Mouse (Mus musculus) lung, adult 2 months (tissue): Measurements from ENCODE around the gene Mark1.

Experiments
- CTCF ChIP-seq: fragments of 200-500 bp; IDR thresholded peaks from 2 replicates; pipeline ENCODE4 v1.5.1; 2011; ENCODE audit warnings: mild to moderate bottlenecking, low read length, control low read depth; ENCODE audit not compliant: insufficient read depth
- POLR2A ChIP-seq: fragments of 200-500 bp; IDR thresholded peaks from 2 replicates; pipeline ENCODE4 v1.6.1; 2011; ENCODE audit warnings: low read depth, mild to moderate bottlenecking, control low read depth, low read length, borderline replicate concordance; ENCODE audit errors: extremely low read depth

DNA sequence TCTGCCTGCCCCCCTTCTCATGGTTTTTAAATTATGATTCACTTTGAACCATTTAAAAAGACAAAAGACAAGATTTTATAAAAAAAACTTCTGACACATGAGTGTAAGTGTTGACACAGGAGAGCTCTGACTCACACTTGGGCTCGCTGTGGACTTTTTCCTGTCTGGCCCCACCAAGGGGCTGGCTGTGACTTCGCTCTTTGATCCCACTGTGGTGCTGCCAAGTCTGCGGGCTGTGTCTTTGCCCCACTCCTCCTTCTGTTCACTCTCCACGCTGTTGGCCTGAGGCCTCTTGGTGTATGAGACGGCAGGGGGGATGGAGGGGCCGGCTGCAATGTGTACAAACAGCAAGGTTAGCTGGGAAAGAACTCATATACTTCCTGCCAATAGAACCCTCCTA lies 87.5 kb downstream of the Mark1 start:
- no peak for TF ChIP-seq POLR2A
- no peak for TF ChIP-seq CTCF
